Mouse (Mus musculus) heart, embryonic 11.5 days (tissue): ENCODE results near the gene Gm9767. TPM values are rescaled to one million over a fixed set of nuclear protein-coding genes. Genes with fewer than 3 reads are reported as not detected.

Source experiments
- ATAC-seq: fragments of 200-750 bp; cut with Nextera tagmentation; replicated peaks from 2 replicates; pipeline ENCODE4 v1.8.0; 2017; ENCODE audit warnings: moderate library complexity; ENCODE audit not compliant: insufficient number of reproducible peaks, low FRiP score, low TSS enrichment
- H3K27ac ChIP-seq: fragments of 300-500 bp; sonication (generic); 2 replicates; pipeline ENCODE4 v1.5.1; 2014; ENCODE audit warnings: mild to moderate bottlenecking, low read depth, low read length
- H3K27me3 ChIP-seq: fragments of 300-500 bp; sonication (generic); 2 replicates; pipeline ENCODE4 v1.6.1; 2014; ENCODE audit warnings: mild to moderate bottlenecking, low read length, mixed read lengths; ENCODE audit not compliant: control insufficient read depth, insufficient read depth
- H3K36me3 ChIP-seq: fragments of 300-500 bp; sonication (generic); 2 replicates; pipeline ENCODE4 v1.6.1; 2014; ENCODE audit warnings: mild to moderate bottlenecking, low read length, moderate library complexity, mixed read lengths; ENCODE audit not compliant: control insufficient read depth, insufficient read depth
- H3K4me1 ChIP-seq: fragments of 300-500 bp; sonication (generic); 2 replicates; pipeline ENCODE4 v1.6.1; 2014; ENCODE audit warnings: low read length; ENCODE audit not compliant: control insufficient read depth, insufficient read depth
- H3K4me2 ChIP-seq: fragments of 300-500 bp; sonication (generic); 2 replicates; pipeline ENCODE4 v1.6.1; 2014; ENCODE audit warnings: mild to moderate bottlenecking, moderate library complexity
- H3K4me3 ChIP-seq: fragments of 300-500 bp; sonication (generic); 2 replicates; pipeline ENCODE4 v1.5.1; 2014; ENCODE audit warnings: low read depth, low read length
- H3K9ac ChIP-seq: fragments of 300-500 bp; sonication (generic); 2 replicates; pipeline ENCODE4 v1.6.1; 2014; ENCODE audit warnings: mild to moderate bottlenecking, low read depth, low read length, moderate library complexity
- H3K9me3 ChIP-seq: fragments of 300-500 bp; sonication (generic); replicated peaks from 2 replicates; pipeline ENCODE4 v1.6.1; 2016; ENCODE audit warnings: low read length; ENCODE audit not compliant: control insufficient read depth
- whole genome bisulfite sequencing: fragments of 180-500 bp; shearing (Covaris S2); extraction: QIAGEN DNeasy Blood & Tissue Kit; methylation state at CpG from one replicate; pipeline ENCODE4 v1.1.7; 2014; ENCODE audit not compliant: insufficient replicate concordance; 5-methylcytosine and 5-hydroxymethylcytosine counted together
- polyA plus RNA-seq: library from polyadenylated mRNA; unstranded; fragments of >200 nt; fragmentation: Nextera tagmentation; extraction: Ambion mirVana; gene quantifications from 2 replicates; pipeline ENCODE4 v1.2.1, GENCODE M21; 2014

Gene Gm9767
- not detected in 2 replicates for polyA plus RNA-seq

GRCm38 (mm10) chr10:26077671-26078481 lies at the start of gene Gm9767:
Gm9767 (plus strand) TSS chr10:26078255.
- Histone ChIP-seq H3K27me3 (peaks cover 23% of the 10 kb centered on the region), H3K4me2 (peak within 1 kb of the TSS; percentile 80), H3K36me3 (no peaks in the 10 kb centered on the region), H3K4me1 (no peaks in the 10 kb centered on the region), H3K9me3 (no peaks in the 10 kb centered on the region), H3K9ac (peak within 1 kb of the TSS; percentile 52; the same call in 1 of the 2 replicates), H3K4me3 (peak within 1 kb of the TSS; percentile 60), H3K27ac (no peak within 1 kb of the TSS)
- no peak for ATAC-seq
- WGBS = 3% methylated on average over 49 of the region's 52 CpGs

- no peaks in the 10 kb centered on the region for H3K4me1 ChIP-seq
- no peaks in the 10 kb centered on the region for H3K36me3 ChIP-seq
- no peaks in the 10 kb centered on the region for H3K9me3 ChIP-seq
- no peaks in the 10 kb centered on the region for H3K27me3 ChIP-seq
- no peak overlapping the region for H3K4me2 ChIP-seq
- H3K4me3 ChIP-seq = no peak overlapping the region
- no peak; the same call in 1 of the 2 replicates for ATAC-seq
- no peak overlapping the region for H3K27ac ChIP-seq
- no peak overlapping the region for H3K9ac ChIP-seq
- 72% methylated on average over 5 of the region's 5 CpGs for WGBS
Observed at GRCm38 (mm10) chr10:26034931-26035330, 43.1 kb upstream of the Gm9767 start.

- no peak overlapping the region for H3K27ac ChIP-seq
- H3K27me3 ChIP-seq = no peaks in the 10 kb centered on the region
- no peaks in the 10 kb centered on the region for H3K4me1 ChIP-seq
- H3K4me3 ChIP-seq = no peak overlapping the region
- no peak for ATAC-seq
- WGBS = 91% methylated on average over 2 of the region's 2 CpGs
- no peaks in the 10 kb centered on the region for H3K36me3 ChIP-seq
- H3K9me3 ChIP-seq = no peaks in the 10 kb centered on the region
- H3K4me2 ChIP-seq = no peak overlapping the region
- H3K9ac ChIP-seq = no peak overlapping the region
Observed at GRCm38 (mm10) chr10:26051177-26051576, 26.9 kb upstream of the Gm9767 start.

- Histone ChIP-seq H3K4me2 (no peak overlapping the region), H3K9me3 (no peaks in the 10 kb centered on the region), H3K36me3 (no peaks in the 10 kb centered on the region), H3K9ac (no peak overlapping the region), H3K27me3 (no peaks in the 10 kb centered on the region), H3K27ac (no peak overlapping the region), H3K4me3 (no peak overlapping the region), H3K4me1 (no peaks in the 10 kb centered on the region)
- ATAC-seq = no peak
- 73% methylated on average over 3 of the region's 3 CpGs for WGBS
Observed at GRCm38 (mm10) chr10:26059662-26060307, 18.3 kb upstream of the Gm9767 start.

GRCm38 (mm10) chr10:26063071-26063470 lies 15.0 kb upstream of the Gm9767 start:
- no peak for ATAC-seq
- no peak overlapping the region for H3K4me3 ChIP-seq
- H3K27me3 ChIP-seq = no peaks in the 10 kb centered on the region
- H3K4me2 ChIP-seq = no peak overlapping the region
- no peak overlapping the region for H3K9ac ChIP-seq
- H3K9me3 ChIP-seq = no peaks in the 10 kb centered on the region
- H3K27ac ChIP-seq = no peak overlapping the region
- no peaks in the 10 kb centered on the region for H3K36me3 ChIP-seq
- WGBS = 78% methylated on average over 4 of the region's 4 CpGs
- H3K4me1 ChIP-seq = no peaks in the 10 kb centered on the region

- Histone ChIP-seq H3K36me3 (no peaks in the 10 kb centered on the region), H3K4me3 (no peak overlapping the region), H3K27ac (no peak overlapping the region), H3K27me3 (peaks cover 6% of the 10 kb centered on the region), H3K9ac (no peak overlapping the region), H3K4me1 (no peaks in the 10 kb centered on the region), H3K9me3 (no peaks in the 10 kb centered on the region), H3K4me2 (no peak overlapping the region)
- 80% methylated on average over 5 of the region's 5 CpGs for WGBS
- ATAC-seq = no peak
Observed at GRCm38 (mm10) chr10:26071986-26072385, 6.1 kb upstream of the Gm9767 start.

- H3K9me3 ChIP-seq = no peaks in the 10 kb centered on the region
- H3K4me1 ChIP-seq = no peaks in the 10 kb centered on the region
- no peak overlapping the region for H3K4me3 ChIP-seq
- no peak for ATAC-seq
- no peak overlapping the region for H3K4me2 ChIP-seq
- 81% methylated on average over 9 of the region's 9 CpGs for WGBS
- peaks cover 23% of the 10 kb centered on the region for H3K27me3 ChIP-seq
- H3K36me3 ChIP-seq = no peaks in the 10 kb centered on the region
- H3K27ac ChIP-seq = no peak overlapping the region
- no peak overlapping the region for H3K9ac ChIP-seq
Observed at GRCm38 (mm10) chr10:26076949-26077348, 1.1 kb upstream of the Gm9767 start.

GRCm38 (mm10) chr10:26078521-26079142 lies 577 bp downstream of the Gm9767 start, which contains the start of gene Tmem200a:
Tmem200a (minus strand) TSS chr10:26079052.
- ATAC-seq = peak; percentile 35; the same call in 1 of the 2 replicates
- no peaks in the 10 kb centered on the region for H3K4me1 ChIP-seq
- 1% methylated on average over 46 of the region's 46 CpGs for WGBS

More at GRCm38 (mm10) chr10:26078521-26079142, 577 bp downstream of the Gm9767 start, which contains the start of gene Tmem200a:
- Histone ChIP-seq H3K9me3 (no peaks in the 10 kb centered on the region), H3K27me3 (peaks cover 23% of the 10 kb centered on the region), H3K4me2 (peak within 1 kb of the TSS; percentile 80), H3K4me3 (peak within 1 kb of the TSS; percentile 60), H3K27ac (no peak within 1 kb of the TSS), H3K36me3 (no peaks in the 10 kb centered on the region), H3K9ac (peak within 1 kb of the TSS; percentile 52; the same call in 1 of the 2 replicates)
